Mouse (Mus musculus): ENCODE measurements around the gene Plb1. TPM values are rescaled to one million over a fixed set of nuclear protein-coding genes. Genes with fewer than 3 reads are reported as not detected.

Gene Plb1
- total RNA-seq, 2 experiments from 2014 or later: 0.15 TPM

GRCm38 (mm10) chr5:32332591-32332990, 100.1 kb downstream of the Plb1 start:
- DNase-seq: no peak

- peak; percentile 52 for DNase-seq
Observed at GRCm38 (mm10) chr5:32335172-32335571, 102.7 kb downstream of the Plb1 start.

GRCm38 (mm10) chr5:32336092-32336491, 103.6 kb downstream of the Plb1 start:
- no peak for DNase-seq

GRCm38 (mm10) chr5:32337336-32337735, 104.8 kb downstream of the Plb1 start:
- no peak for DNase-seq

- no peak for DNase-seq
Observed at GRCm38 (mm10) chr5:32338339-32338738, 105.8 kb downstream of the Plb1 start.

- DNase-seq: no peak
Observed at GRCm38 (mm10) chr5:32338766-32339165, 106.3 kb downstream of the Plb1 start.

GRCm38 (mm10) chr5:32340246-32340645, 107.7 kb downstream of the Plb1 start:
- no peak for DNase-seq

GRCm38 (mm10) chr5:32342711-32343285, 110.3 kb downstream of the Plb1 start:
- no peak for DNase-seq

GRCm38 (mm10) chr5:32346025-32346912, 113.8 kb downstream of the Plb1 start:
- DNase-seq: peak; percentile 70

GRCm38 (mm10) chr5:32349718-32350117, 117.2 kb downstream of the Plb1 start:
- no peak for DNase-seq

GRCm38 (mm10) chr5:32350551-32351256, 118.2 kb downstream of the Plb1 start:
- DNase-seq: peak; percentile 23

- DNase-seq: no peak
Observed at GRCm38 (mm10) chr5:32351721-32352465, 119.4 kb downstream of the Plb1 start.

GRCm38 (mm10) chr5:32352845-32353244, 120.3 kb downstream of the Plb1 start:
- DNase-seq: no peak

GRCm38 (mm10) chr5:32353280-32353679, 120.8 kb downstream of the Plb1 start:
- no peak for DNase-seq

- no peak for DNase-seq
Observed at GRCm38 (mm10) chr5:32360511-32360910, 128.0 kb downstream of the Plb1 start.

- no peak for DNase-seq
Observed at GRCm38 (mm10) chr5:32361441-32362235, 129.1 kb downstream of the Plb1 start.

GRCm38 (mm10) chr5:32369391-32369790, 136.9 kb downstream of the Plb1 start:
- no peak for DNase-seq

- DNase-seq: no peak
Observed at GRCm38 (mm10) chr5:32371239-32371638, 138.7 kb downstream of the Plb1 start.

GRCm38 (mm10) chr5:32378546-32378945, 146.0 kb downstream of the Plb1 start:
- DNase-seq: peak; percentile 14

GRCm38 (mm10) chr5:32388656-32389055, 156.1 kb downstream of the Plb1 start:
- no peak for DNase-seq

- no peak for DNase-seq
Observed at GRCm38 (mm10) chr5:32390295-32390694, 157.8 kb downstream of the Plb1 start.

Measured in adrenal gland, postnatal 10 days (tissue).